Mouse (Mus musculus): ENCODE results near the gene Tmem190. TPM values are rescaled to one million over a fixed set of nuclear protein-coding genes. Genes with fewer than 3 reads are reported as not detected.

The Tmem190 gene
- total RNA-seq (2021), result not detected
- long read RNA-seq, experiment 1, result 0 reads
- long read RNA-seq, experiment 2, result 0 reads

GRCm38 (mm10) chr7:4782759-4783158 is at the start of gene Tmem190, which contains the start of gene Il11:
Gene Tmem190, plus strand, starts transcription at chr7:4782937.
Gene Il11, minus strand, starts transcription at chr7:4782859.
- no peak for TF ChIP-seq CTCF (conservative IDR thresholded peaks at IDR 0.05)
- H3K27ac ChIP-seq, result no peak within 1 kb of the TSS
- no peak within 1 kb of the TSS for H3K4me3 ChIP-seq
- DNase-seq (ENCODE audit: low spot score in 2 of 2), result no peak

GRCm38 (mm10) chr7:4732968-4733392 is 49.8 kb upstream of the Tmem190 start:
- DNase-seq (ENCODE audit: low spot score in 2 of 2), result no peak
- Histone ChIP-seq H3K27ac (no peak overlapping the region), H3K4me3 (no peak overlapping the region)
- no peak for TF ChIP-seq CTCF (conservative IDR thresholded peaks at IDR 0.05)

GRCm38 (mm10) chr7:4739041-4739543 is 43.6 kb upstream of the Tmem190 start:
- DNase-seq (ENCODE audit: low spot score in 2 of 2), result no peak
- H3K27ac ChIP-seq, result peak overlapping the region; percentile 86
- no peak for TF ChIP-seq CTCF (conservative IDR thresholded peaks at IDR 0.05)
- H3K4me3 ChIP-seq, result peak overlapping the region; percentile 58

- peak; percentile 65 for TF ChIP-seq CTCF (conservative IDR thresholded peaks at IDR 0.05)
- DNase-seq (ENCODE audit: low spot score in 2 of 2), result peak; percentile 98 to 100
- Histone ChIP-seq H3K4me3 (peak within 1 kb of the TSS; percentile 87), H3K27ac (peak within 1 kb of the TSS; percentile 98)
Observed at GRCm38 (mm10) chr7:4739544-4740275, 43.0 kb upstream of the Tmem190 start, which contains the start of gene Kmt5c. Gene Kmt5c, plus strand, starts transcription at chr7:4740115.

GRCm38 (mm10) chr7:4740309-4740727 is 42.4 kb upstream of the Tmem190 start:
- TF ChIP-seq CTCF (conservative IDR thresholded peaks at IDR 0.05), result no peak
- DNase-seq (ENCODE audit: low spot score in 2 of 2), result no peak
- Histone ChIP-seq H3K27ac (peak overlapping the region; percentile 98), H3K4me3 (peak overlapping the region; percentile 87)

GRCm38 (mm10) chr7:4741151-4741550 is 41.6 kb upstream of the Tmem190 start:
- Histone ChIP-seq H3K4me3 (peak overlapping the region; percentile 87), H3K27ac (peak overlapping the region; percentile 98)
- peak in 1 of 2 experiments; percentile 34 for DNase-seq (ENCODE audit: low spot score in 2 of 2)
- TF ChIP-seq CTCF (conservative IDR thresholded peaks at IDR 0.05), result no peak

- peak overlapping the region; percentile 87; the same call in 1 of the 2 replicates for H3K4me3 ChIP-seq
- no peak for DNase-seq (ENCODE audit: low spot score in 2 of 2)
- TF ChIP-seq CTCF (conservative IDR thresholded peaks at IDR 0.05), result no peak
- peak overlapping the region; percentile 98 for H3K27ac ChIP-seq
Observed at GRCm38 (mm10) chr7:4741672-4742481, 40.9 kb upstream of the Tmem190 start.

- Histone ChIP-seq H3K4me3 (no peak overlapping the region), H3K27ac (no peak overlapping the region)
- TF ChIP-seq CTCF (conservative IDR thresholded peaks at IDR 0.05), result no peak
- DNase-seq (ENCODE audit: low spot score in 2 of 2), result no peak
Observed at GRCm38 (mm10) chr7:4742482-4742819, 40.3 kb upstream of the Tmem190 start.

- DNase-seq (ENCODE audit: low spot score in 2 of 2), result no peak
- Histone ChIP-seq H3K4me3 (no peak overlapping the region), H3K27ac (no peak overlapping the region)
- no peak for TF ChIP-seq CTCF (conservative IDR thresholded peaks at IDR 0.05)
Observed at GRCm38 (mm10) chr7:4743354-4743753, 39.4 kb upstream of the Tmem190 start.

- TF ChIP-seq CTCF (conservative IDR thresholded peaks at IDR 0.05), result no peak
- H3K27ac ChIP-seq, result no peak overlapping the region
- no peak for DNase-seq (ENCODE audit: low spot score in 2 of 2)
- no peak overlapping the region for H3K4me3 ChIP-seq
Observed at GRCm38 (mm10) chr7:4744886-4745285, 37.9 kb upstream of the Tmem190 start.

- H3K4me3 ChIP-seq, result no peak overlapping the region
- TF ChIP-seq CTCF (conservative IDR thresholded peaks at IDR 0.05), result no peak
- no peak for DNase-seq (ENCODE audit: low spot score in 2 of 2)
- H3K27ac ChIP-seq, result no peak overlapping the region
Observed at GRCm38 (mm10) chr7:4746326-4746980, 36.3 kb upstream of the Tmem190 start.

- Histone ChIP-seq H3K27ac (no peak overlapping the region), H3K4me3 (no peak overlapping the region)
- DNase-seq (ENCODE audit: low spot score in 2 of 2), result no peak
- no peak for TF ChIP-seq CTCF (conservative IDR thresholded peaks at IDR 0.05)
Observed at GRCm38 (mm10) chr7:4747156-4747899, 35.4 kb upstream of the Tmem190 start.

Measured in layer of hippocampus, adult 2 months (tissue).